Mouse (Mus musculus): ENCODE measurements at regions not wholly inside any gene's neighbourhood (a gene's known extent, or its start where the extent isn't known, plus 50 kb on each side); places are given as distances from the start of the nearest gene placed in this dataset.

DNA sequence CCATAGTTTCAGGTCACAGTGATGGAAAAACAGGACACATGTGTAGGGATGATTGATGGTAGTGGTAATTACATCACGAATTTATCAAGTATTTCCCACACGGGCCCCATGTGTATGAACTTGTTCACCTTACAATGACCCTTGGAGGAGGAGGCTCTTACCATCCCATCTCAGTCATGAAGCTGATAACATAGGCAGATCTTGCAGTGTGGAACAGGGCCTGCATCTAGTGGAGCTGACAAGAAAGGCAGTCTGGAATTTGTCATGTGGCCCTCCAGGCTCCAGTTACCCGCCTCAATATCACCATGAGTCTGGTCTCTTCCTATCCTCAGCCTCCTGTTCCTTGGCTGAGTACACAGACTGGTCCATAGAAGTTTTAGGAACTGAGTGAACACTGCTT lies 59.5 kb upstream of the Gm7358 start:
- no peak for TF ChIP-seq POLR2A (IDR thresholded peaks at IDR 0.05; ENCODE audit: extremely low read depth, insufficient read depth, low read length)
- TF ChIP-seq CTCF (IDR thresholded peaks at IDR 0.05; ENCODE audit: extremely low read depth, insufficient read depth, low read length), result no peak
